Mouse (Mus musculus) gastrocnemius, postnatal 36 days (tissue): ENCODE data around the gene Slc16a4. TPM values are rescaled to one million over a fixed set of nuclear protein-coding genes. Genes with fewer than 3 reads are reported as not detected.
"Not testable (repeated sequence)": the region's sequence is repeated elsewhere in the genome, so short reads cannot be mapped to it uniquely, and the experiment has no call there.

ENCODE experiments used
- DNase-seq, 2 experiments: peaks; one replicate each; pipeline ENCODE4 v3.0.0; 2022
- intact Hi-C: fragments of 180-260 bp; cut with DNase I; formaldehyde crosslinking; loops from one replicate; pipeline ENCODE4 v1.15.1; 2025
- total RNA-seq, 2 experiments: library from RNA; stranded (reverse); gene quantifications; 2 replicates each; pipeline ENCODE4 v1.2.3; 2021

Gene Slc16a4
- total RNA-seq, 2 experiments from 2014 or later = 0.10 to 0.18 TPM

DNA sequence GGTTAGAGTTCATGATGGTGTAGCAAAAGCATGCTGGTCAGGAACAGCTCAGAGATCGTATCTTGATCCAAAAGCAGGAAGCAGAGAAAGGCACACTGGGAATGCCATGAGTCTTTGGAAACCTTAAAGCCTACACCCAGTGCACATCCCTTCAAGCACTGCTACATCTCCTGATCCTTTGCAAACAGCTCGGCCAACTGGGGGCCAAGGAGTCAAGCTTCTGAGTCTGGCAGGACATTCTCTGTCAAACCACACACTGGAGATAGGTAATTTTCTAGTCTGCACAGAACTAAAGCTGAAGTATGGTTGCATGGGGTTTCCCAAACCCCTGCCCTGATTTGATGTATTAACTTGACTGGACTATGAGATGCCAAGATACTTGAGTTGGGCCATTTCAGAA is 4.9 kb upstream of the Slc16a4 start:
- intact Hi-C loops = no loop called here
- DNase-seq = no peak

DNA sequence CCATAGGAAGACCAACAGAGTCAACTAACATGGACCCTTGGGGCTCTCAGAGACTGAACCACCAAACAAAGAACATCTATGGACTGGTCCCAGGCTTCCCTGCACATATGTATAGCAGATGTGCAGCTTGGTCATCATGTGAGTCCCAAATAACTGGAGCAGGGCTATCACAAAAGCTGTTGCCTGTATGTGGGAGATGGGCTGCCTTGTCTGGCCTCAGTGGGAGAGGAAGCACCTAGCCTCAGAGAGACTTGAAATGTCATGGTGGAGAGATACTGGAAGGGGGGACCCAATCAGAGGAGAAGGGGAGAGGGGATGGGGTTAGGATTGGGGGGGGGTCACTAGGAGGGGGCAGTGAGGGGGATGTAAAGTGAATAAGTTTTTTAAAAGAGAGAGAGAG is 3.7 kb upstream of the Slc16a4 start:
- intact Hi-C loops = no loop called here

DNA sequence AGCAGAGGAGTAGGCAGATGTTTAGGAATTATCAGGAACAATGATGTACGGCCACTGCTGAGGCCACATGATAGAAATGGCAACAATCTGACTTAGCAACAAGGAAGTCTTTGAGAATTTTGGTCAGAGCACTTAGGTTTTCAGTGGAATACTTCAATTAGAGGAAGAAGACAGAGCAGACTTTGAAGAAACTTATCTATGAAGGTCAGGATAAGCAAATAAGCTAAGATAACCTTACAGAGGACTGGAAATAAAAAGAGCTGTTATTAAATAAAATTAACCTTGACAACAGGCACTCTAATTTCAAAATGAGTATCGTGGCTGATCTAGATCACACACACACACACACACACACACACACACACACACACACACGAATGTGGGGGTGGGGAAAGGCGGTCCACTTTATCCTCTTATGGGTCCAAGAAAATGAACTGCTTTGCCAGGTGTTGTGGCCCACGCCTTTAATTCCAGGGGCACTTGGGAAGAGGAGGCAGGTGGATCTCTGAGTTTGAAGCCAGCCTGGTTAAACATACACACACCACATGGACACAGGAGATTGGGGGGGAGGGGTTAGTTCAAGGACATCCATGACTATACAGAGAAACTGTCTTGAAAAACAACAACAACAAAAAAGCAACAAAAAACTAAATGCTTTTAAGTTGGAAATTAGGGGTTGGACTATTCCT is 4.8 kb downstream of the Slc16a4 start:
- intact Hi-C loops = no loop called here
- DNase-seq = no peak

More for the DNA sequence above, 3.7 kb upstream of the Slc16a4 start:
- DNase-seq = no peak

DNA sequence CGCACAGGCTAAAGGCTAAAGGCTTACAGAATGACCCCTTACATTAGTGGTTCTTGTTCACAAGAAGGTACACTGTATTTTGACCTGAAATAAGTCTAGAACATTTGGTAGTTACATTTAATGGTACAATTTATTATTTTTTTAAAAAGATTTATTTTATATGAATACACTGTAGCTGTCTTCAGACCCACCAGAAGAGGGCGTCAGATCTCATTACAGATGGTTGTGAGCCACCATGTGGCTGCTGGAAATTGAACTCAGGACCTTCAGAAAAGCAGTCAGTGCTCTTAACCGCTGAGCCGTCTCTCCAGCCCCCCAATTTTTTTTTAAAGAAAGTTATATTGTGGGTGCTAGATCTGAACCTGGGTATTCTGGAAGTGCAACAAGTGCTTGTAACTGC is 5.9 kb downstream of the Slc16a4 start:
- intact Hi-C loops, DNase-seq: not testable (repeated sequence)

DNA sequence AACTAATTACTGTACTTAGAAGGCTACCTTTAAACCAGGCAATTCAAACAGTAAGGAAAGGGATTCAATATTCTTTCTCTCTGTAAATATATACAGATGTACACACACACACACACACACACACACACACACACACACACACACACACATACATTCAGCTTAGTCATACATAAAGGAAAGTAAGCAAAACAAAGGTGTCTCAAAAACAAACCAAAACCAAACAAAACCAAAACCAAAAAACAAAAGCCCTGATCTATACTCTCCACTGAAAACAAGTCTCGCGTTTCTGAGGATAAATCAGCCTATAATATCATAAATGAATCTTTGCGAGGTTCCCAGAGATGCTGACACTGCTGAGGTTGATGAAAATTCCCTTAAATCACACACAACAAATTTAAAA is 26.3 kb downstream of the Slc16a4 start:
- intact Hi-C loops = no loop called here
- no peak for DNase-seq

DNA sequence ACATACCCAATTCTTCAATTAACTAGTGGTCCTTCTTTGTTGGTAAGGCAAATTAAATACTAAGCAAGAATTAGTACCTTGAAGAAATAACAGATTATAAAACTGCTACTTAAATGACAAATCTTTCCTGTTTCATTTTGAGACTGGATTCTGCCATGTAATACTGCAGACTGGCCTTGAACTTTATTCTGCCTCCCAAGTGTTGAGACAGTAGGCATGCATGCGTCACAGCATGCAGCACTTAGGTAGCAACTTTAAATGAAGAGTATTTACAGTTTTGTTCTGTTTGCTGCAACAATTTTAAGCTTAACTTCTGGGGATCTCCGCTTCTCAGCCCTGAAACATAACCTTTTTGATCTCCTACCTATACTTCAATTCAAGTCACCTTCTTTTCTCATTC is 30.1 kb downstream of the Slc16a4 start:
- intact Hi-C loops = no loop called here
- no peak for DNase-seq

DNA sequence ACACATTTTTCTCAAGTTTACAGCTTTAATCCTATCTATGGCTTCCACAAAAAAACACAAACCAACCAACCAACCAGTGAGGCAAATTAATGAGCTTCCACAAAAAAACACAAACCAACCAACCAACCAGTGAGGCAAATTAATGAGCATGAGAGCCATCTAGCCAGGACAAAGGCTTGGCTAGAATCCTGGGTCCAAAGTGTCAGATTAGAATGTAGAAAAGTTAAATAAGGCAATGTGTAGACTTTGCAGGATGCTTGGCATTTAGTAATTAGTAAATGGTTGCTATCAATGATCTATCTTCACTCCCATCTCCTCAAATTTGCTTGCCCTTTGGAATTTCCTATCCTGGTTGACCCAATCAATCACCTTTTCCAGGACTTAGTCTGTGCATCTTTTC is 30.7 kb downstream of the Slc16a4 start:
- no peak for DNase-seq
- intact Hi-C loops = no loop called here

DNA sequence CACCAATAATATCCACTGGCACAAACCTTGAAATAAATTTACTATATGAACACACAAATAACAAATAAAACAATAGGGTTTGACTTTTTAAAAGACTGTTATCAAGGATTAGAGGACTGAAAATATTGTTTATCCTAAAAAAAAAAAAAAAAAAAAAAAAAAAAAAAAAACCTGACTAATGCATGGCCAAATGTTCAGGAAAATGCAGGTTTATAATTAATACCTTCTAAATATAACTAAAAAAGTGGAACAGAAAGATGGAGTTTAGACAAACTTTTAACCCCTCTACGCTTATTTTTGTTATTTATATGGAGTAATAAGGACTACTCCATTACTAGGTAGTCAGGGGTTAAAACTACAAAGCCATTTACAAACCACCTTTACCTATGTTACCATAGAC is 35.4 kb downstream of the Slc16a4 start:
- intact Hi-C loops = no loop called here
- no peak for DNase-seq

DNA sequence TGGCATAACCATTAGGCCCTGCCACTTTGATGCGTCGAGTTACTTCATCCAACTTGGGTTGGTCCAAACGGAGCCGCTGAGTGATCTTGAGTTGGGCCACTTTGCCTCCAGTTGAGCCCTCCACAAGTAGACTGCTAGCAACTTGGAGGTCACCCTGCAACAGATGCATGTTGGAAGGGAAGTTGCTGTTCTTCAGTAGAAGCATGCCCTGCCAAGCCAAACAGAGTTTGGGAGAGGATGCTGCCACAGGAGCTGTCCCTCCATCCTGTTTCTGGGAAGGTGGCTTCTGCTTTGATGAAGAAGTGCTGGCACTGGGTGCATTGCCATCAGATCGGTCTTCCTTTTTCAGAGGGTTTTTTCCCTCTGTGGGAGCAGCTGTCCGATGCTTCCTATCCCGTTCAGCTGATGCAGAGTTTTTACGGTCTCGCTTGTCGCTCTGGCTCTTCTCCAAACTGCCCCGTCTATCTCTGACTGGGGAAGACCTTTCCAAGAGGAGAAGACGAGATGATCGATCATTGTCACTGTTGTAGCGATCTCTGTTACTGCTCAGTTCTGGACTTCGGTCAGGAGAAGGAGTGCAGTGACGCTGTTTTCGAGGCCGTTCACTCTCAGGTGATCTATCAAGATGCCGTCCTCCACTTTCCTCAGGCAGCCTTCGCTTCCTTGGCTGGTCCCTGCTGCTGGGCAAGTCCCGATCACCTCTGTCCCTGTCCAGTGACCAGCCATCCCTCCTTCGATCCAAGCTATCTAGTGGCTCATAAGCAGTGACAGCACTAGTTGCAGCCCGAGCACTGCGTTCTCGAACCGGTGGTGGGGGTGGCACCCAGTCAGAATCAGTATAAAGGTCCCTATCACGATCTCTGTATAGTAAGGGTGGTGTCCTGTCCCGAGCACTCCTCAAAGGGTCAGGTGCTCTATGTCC is 39.7 kb downstream of the Slc16a4 start:
- intact Hi-C loops = no loop called here
- DNase-seq = no peak

DNA sequence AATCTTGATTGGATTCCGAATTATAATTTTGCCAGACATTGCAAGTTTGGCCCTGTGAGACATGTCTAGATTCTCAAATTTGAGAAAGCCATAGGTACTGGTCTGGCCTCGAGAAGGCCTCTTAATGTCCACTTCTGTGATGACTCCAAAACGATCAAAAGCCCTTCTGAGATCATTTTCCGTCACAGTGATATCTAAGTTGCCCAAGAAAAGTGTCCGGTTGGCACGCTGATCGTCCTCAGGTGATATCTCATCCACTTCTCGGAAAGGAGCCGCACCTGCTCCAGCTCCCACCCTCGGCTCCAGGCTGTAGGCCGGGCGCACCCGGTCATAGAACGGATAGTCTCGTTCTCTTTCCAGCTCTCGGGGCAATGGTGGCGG is 40.7 kb downstream of the Slc16a4 start:
- intact Hi-C loops = no loop called here
- no peak for DNase-seq

DNA sequence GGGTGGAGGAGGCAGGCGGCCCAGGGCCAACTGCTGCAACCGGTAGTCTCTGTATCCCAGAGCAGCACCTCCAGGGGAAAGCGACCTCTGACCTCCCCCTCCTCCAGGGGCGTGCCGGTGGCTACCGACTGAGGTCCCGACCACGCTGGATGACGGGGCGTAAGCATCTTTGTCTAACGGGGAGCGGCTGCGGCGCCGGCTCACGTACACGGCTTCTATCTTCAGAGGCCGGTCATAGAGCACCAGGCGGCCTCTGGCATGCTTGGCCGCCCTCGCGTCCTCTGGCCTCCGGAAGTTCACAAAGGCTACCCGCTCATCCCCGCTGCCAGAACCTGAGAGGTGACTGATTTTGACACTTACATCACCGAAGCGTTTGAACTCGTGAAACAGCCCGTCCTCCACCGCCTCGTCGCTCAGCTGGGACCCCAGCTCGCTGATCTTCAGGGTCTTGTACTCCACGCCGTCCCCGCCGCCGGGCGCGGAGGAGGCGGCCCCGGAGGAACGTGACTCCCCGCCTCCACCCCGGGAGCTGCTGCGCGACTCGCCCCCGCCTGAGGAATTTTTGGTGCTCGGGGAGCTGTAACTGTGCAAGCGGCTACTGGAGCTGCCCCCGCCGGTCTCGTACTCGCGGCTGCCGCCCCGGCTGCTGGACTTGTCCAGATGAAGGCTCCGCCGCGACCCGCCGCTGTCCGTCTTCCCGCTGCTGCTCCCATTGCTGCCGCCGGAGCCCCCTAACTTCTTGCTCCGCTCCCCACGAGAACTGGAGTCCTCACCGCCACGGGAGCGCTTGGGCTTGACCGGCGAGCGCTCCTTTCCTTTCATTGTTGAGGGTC is 41.3 kb downstream of the Slc16a4 start:
- DNase-seq = peak; percentile 17 to 19
- intact Hi-C loops = no loop called here

DNA sequence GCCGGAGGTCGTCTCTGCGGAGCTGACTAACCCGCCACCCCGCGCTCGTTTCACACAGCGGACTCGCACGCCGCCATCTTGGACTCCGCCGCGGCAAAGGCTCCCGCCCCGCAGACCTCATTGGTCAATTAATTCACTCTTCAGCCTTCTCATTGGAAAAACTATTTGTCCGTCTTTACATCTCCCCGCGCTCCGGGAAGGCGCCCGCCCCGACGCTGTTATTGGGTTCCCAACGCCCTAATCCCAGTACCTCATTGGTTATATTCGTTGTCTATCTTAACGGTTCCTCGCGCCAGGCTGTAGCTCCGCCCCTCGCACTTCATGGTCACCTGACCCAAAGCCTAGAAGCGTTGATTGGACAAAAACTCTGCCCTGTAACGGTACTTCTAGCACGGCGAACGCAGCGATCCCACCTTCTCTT is 41.9 kb downstream of the Slc16a4 start:
- intact Hi-C loops = no loop called here

DNA sequence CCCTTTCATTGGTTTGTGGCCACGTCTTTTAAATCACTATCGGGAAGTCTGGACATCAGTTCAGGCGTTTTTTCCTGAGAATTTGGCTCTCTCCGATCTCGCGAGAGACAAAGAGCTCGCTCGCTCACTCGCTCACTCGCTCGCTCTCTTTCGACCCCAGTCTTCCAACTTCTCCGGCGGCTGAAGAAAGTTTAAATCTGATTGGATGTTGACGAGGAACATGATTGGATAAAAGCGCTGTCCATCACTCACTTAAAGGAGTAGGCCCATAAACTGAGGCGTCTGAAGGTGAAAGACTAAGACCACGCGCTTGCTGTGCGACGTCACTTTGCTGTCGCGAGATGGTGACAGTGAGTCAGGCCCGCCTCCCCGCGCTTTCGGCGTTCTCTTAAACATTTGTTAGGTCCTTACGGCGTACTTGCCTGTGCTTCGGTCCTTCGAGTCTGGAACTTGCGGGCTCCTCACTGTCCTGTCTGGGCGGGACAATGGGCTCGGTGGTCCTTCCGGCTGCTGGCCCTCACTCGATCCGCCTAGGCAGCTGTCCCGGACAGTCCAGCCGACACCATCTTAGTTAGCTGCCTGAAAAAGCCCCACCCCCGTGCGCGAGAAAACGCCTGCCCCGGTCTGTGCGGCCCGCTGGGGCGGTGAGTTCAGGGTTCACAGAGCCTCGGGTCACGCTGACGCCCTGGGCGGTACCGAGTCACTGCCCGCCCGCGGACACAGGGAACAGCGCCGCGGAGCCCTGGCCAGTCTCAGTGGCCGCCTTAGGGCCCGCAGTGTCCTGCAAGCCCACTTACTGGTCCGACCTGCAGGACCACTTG is 42.6 kb downstream of the Slc16a4 start, which contains the start of gene Rbm15:
Rbm15 (minus strand) TSS at position 293 of the 821 bp plus-strand sequence.
- peak; percentile 94 to 96 for DNase-seq
- intact Hi-C loops = no loop called here

More for the DNA sequence above, 41.9 kb downstream of the Slc16a4 start:
- peak; percentile 90 to 92 for DNase-seq

DNA sequence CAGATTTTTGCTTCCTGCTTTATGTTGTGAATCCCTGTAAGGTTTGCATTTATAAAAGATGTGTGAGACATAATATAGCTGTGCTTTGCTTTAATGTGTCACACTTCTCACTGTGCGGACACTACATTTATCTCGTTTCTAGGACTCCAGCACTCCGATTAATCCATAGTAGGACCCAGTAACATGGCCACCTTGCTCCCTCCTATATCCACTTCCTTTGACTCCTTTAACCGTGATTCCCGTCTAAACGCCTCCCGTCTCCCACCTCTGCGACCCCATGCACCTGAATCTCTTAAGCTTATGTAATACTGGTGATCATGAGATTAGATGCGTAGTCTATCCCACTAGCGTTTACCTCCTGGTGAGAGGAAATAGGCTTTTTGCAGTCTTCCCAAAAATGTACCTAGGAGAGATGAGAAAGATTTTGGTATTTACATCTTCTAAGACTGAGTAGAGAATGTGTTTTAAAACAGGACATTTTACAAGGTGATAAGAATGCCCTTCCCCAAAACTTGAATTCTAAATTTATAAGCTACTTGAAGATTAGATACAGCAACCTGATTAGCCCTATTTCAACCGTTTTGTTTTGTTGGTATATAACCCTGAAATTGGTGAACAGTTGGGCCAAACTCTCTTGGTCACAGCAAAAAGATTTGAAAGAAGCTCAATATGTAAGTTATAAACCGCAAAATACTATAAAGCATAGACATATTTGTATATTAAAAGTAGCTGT is 43.3 kb downstream of the Slc16a4 start:
- no peak for DNase-seq
- intact Hi-C loops = no loop called here

DNA sequence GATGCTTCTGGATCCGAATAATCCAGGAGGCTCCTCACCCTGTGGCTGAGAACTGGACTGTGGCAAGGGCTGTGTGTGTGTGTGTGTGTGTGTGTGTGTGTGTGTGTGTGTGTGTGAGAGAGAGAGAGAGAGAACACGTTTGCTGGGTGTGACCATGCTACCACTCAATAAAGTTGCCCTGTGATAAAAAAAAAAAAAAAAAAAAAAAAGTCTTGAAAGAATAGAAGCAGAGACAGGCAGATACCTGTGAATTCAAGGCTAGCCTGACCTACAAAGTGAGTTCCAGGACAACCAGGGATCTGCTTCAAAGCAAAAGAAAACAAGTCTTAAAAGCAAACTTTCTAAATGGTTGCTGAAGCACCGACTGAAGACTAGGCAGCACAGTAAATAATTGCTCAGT is 52.9 kb downstream of the Slc16a4 start:
- DNase-seq = no peak
- intact Hi-C loops = no loop called here

DNA sequence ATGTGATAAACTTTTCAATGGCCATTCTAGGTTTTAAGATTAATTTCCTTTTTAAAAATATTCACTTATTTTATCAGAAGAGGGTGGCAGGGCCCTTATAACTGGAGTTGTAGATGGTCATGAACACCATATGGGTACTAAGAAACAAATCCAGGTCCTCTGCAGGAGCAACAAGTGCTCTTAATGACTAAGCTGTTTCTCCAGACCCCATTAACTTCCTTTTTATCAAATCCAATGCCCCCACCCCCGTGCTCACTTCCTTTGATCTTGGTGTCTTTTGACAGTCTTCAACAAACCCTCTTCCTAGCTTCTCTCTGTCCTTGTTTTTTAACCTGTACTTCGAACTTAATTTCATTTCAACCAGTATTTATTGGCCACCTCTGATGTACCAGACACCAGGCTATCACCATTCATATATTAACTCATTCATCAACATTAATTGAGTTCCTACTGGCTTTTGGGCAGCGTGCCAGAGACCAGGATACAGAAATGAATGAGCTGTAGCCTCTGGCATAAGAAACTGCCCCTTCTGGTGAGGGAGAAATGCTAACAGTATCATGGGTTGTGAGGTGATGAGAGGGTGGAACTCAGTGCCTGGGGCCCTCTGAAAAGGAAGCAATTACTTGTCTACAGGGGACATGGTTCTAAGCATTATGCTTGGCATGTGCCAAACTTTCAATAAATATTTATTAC is 54.1 kb downstream of the Slc16a4 start:
- no peak for DNase-seq
- intact Hi-C loops = no loop called here

DNA sequence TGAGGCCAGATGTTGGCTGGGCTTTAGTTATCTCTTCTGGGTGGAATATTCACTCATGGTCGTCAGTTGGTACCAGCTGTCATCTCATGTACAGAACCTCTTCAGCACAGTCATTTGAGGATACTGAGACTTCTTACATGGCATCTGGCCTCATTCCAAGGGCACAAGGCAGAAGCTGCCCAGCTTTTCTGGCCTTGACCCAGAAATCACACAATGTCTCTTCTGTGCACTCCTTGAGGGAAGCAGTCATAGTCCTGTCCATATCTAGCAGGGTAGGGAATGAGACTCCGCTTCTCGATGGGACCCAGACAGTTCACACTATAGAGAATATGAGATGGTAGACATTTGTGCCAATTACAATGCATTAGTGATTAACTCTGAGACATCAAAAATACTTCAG is 58.0 kb downstream of the Slc16a4 start:
- intact Hi-C loops = no loop called here
- no peak for DNase-seq

DNA sequence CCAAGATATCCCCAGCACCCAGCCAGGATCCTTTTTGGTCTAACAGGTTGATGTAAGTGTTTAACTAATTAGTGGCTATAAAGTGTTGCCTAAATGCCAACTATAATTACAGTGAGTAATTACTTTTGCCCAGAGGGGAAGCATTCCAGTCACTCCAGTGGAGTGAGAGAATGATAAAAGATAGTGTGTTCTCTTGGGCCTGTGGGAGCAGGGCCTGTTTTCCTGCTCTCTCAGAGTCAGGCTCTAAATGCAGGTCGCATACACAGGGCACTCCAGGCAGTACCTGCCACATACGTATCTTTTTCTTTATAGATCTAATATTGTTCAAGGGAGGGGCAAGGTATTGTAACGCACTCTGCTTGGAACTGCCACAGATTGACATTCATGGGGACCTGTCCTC is 60.7 kb downstream of the Slc16a4 start:
- intact Hi-C loops = loop anchor here (10.0 kb wide), 1 partner anchor 117 kb away; the partner anchor contains the start of genes A630076J17Rik and Prok1

More for the DNA sequence above, 60.7 kb downstream of the Slc16a4 start:
- no peak for DNase-seq
